Comparison of ENCODE assay signal across 23 mouse cellular contexts in the genomic region with DNA sequence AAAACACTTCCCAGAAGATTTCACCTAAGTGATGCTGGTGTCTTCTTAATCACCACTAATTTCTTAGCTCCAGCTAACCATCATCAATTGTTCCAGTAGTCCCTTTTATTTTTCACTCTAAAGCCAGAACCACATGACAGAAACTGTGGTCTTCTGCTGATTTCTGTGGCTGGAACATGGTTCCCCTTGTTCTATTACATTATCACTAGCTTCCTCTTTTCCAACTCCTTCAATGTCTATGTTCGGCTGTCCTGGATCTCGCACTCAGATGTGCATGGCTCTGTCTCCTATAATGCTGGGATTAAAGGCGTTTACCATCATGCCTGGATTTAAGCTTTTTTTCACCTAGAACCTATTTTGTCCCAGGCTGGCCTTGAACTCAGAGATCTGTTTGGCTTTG. TPM values are rescaled to one million over a fixed set of nuclear protein-coding genes. Genes with fewer than 3 reads are reported as not detected.
DNase-seq lines count a peak whose midpoint lies in the region; ATAC-seq and TF ChIP-seq lines count a peak whose summit lies in the region.
"Had no signal": no experiment of that assay in that cellular context is flagged by ENCODE, and none has a peak within 500 bp of the region (broad histone marks: within the 10 kb centered on the region; RNA-seq: fewer than 3 reads in every experiment).

No protein-coding gene starts in this region.

- no peak for TF ChIP-seq CTCF in MEL (IDR thresholded peaks at IDR 0.05 in 2 of 3, conservative IDR thresholded peaks at IDR 0.05 in 1 of 3; ENCODE audit: control insufficient read depth in 1 of 3, insufficient read depth in 1 of 3, low read depth in 2 of 3, low read length in 3 of 3, poor library complexity in 1 of 3, severe bottlenecking in 1 of 3)

- TF ChIP-seq EP300 in MEL (IDR thresholded peaks at IDR 0.05; ENCODE audit: low read depth in 1 of 2, low read length in 2 of 2): no peak

- H3K79me2 ChIP-seq in MEL (ENCODE audit: control insufficient read depth, insufficient read depth, low read length, poor library complexity): no peaks in the 10 kb centered on the region

- H3K9me3 ChIP-seq in MEL (replicated peaks; ENCODE audit: insufficient read depth, low read length): no peaks in the 10 kb centered on the region
- H3K9me3 ChIP-seq: embryonic facial prominence, embryonic 10.5 days; embryonic facial prominence, embryonic 12.5 days; forebrain, embryonic 13.5 days; forebrain, embryonic 15.5 days; G1E had no signal

- no peak overlapping the region for H3K4me3 ChIP-seq in MEL (ENCODE audit: control insufficient read depth in 1 of 2, insufficient read depth in 1 of 2, low read depth in 2 of 2, low read length in 2 of 2)
- H3K4me3 ChIP-seq: embryonic facial prominence, embryonic 10.5 days; embryonic facial prominence, embryonic 12.5 days; forebrain, embryonic 13.5 days; forebrain, embryonic 15.5 days had no signal

- no peak overlapping the region for H3K9ac ChIP-seq in MEL (ENCODE audit: control insufficient read depth, low read depth, low read length, poor library complexity, severe bottlenecking)
- H3K9ac ChIP-seq: embryonic facial prominence, embryonic 12.5 days; forebrain, embryonic 13.5 days; forebrain, embryonic 15.5 days; forebrain, postnatal 0 days had no signal

- DNase-seq in MEL (ENCODE audit: low read depth, low spot score): peak; percentile 29
- no peak for DNase-seq in cerebellum, adult 9-11 months
- DNase-seq in left cerebral cortex, postnatal 10 days (ENCODE audit: extremely low spot score in 1 of 2, low spot score in 2 of 2): no peak
- DNase-seq in gastrocnemius, postnatal 14 days: no peak
- DNase-seq: adrenal gland, adult 2 months; adrenal gland, postnatal 10 days; adrenal gland, postnatal 25 days; B cell, adult 2 months; cerebellum, adult 11-12 months; cerebellum, adult 2 months; cerebellum, adult 9-10 months; cerebellum, postnatal 14 days; cerebellum, postnatal 36 days; forebrain, postnatal 0 days had no signal

- intact Hi-C loops in left cerebral cortex, postnatal 10 days (cut with DNase I): no loop called here
- intact Hi-C loops in gastrocnemius, postnatal 14 days (cut with DNase I; ENCODE audit: low total_unique reads): no loop called here

- peak; percentile 94 for ATAC-seq in common myeloid progenitor, adult 5-6 weeks (replicated peaks; ENCODE audit: low read depth, poor library complexity, severe bottlenecking)
- ATAC-seq in megakaryocyte, adult 5-6 weeks (ENCODE audit: poor library complexity, severe bottlenecking): peak; percentile 89
- ATAC-seq: CD4-positive, CD25-positive, alpha-beta regulatory T cell, adult 4 months; forebrain, embryonic 13.5 days; forebrain, embryonic 15.5 days; forebrain, postnatal 0 days had no signal

- no peaks in the 10 kb centered on the region for H3K4me1 ChIP-seq in MEL (ENCODE audit: control insufficient read depth in 1 of 2, insufficient read depth in 2 of 2, low read length in 2 of 2)
- H3K4me1 ChIP-seq: embryonic facial prominence, embryonic 10.5 days; embryonic facial prominence, embryonic 12.5 days; forebrain, embryonic 13.5 days; forebrain, embryonic 15.5 days had no signal

- no peak overlapping the region for H3K27ac ChIP-seq in MEL (ENCODE audit: control insufficient read depth, low read depth, low read length)
- H3K27ac ChIP-seq: embryonic facial prominence, embryonic 10.5 days; embryonic facial prominence, embryonic 12.5 days; forebrain, embryonic 13.5 days; forebrain, embryonic 15.5 days had no signal

- no peaks in the 10 kb centered on the region for H3K36me3 ChIP-seq in MEL (ENCODE audit: control insufficient read depth in 1 of 2, insufficient read depth in 2 of 2, low read length in 2 of 2)
- H3K36me3 ChIP-seq: G1E had no signal

- no peaks in the 10 kb centered on the region for H3K27me3 ChIP-seq in MEL (ENCODE audit: control insufficient read depth in 1 of 2, insufficient read depth in 2 of 2, low read length in 2 of 2)
- H3K27me3 ChIP-seq: CH12.LX; embryonic facial prominence, embryonic 12.5 days; forebrain, embryonic 13.5 days; forebrain, embryonic 15.5 days had no signal

- no peak for TF ChIP-seq POLR2A in MEL (IDR thresholded peaks at IDR 0.05; ENCODE audit: control insufficient read depth in 1 of 2, insufficient read depth in 1 of 2, low read depth in 1 of 2, low read length in 2 of 2, poor library complexity in 1 of 2)

- no peak for TF ChIP-seq RAD21 in MEL (IDR thresholded peaks at IDR 0.05; ENCODE audit: low read depth, low read length)

TF ChIP-seq in MEL, 35 proteins besides CTCF, POLR2A, EP300 and RAD21:
- no peak for TF ChIP-seq ZMIZ1 (IDR thresholded peaks at IDR 0.05; ENCODE audit: low read depth, low read length)
- no peak for TF ChIP-seq GABPA (IDR thresholded peaks at IDR 0.05; ENCODE audit: low read depth, low read length)
- TF ChIP-seq BHLHE40 (IDR thresholded peaks at IDR 0.05; ENCODE audit: borderline replicate concordance, low read depth, low read length): no peak
- TF ChIP-seq JUND (IDR thresholded peaks at IDR 0.05; ENCODE audit: low read depth, low read length): no peak
- no peak for TF ChIP-seq USF2 (IDR thresholded peaks at IDR 0.05; ENCODE audit: borderline replicate concordance in 1 of 2, insufficient read depth in 1 of 2, low read depth in 1 of 2, low read length in 2 of 2)
- no peak for TF ChIP-seq TCF12 (IDR thresholded peaks at IDR 0.05; ENCODE audit: low read depth, low read length)
- TF ChIP-seq MYB (IDR thresholded peaks at IDR 0.05; ENCODE audit: low read depth, low read length): no peak
- no peak for TF ChIP-seq POLR2AphosphoS5 (IDR thresholded peaks at IDR 0.05; ENCODE audit: borderline replicate concordance, low read depth, low read length)
- TF ChIP-seq RCOR1 (IDR thresholded peaks at IDR 0.05; ENCODE audit: low read depth, low read length): no peak
- TF ChIP-seq ZNF384 (IDR thresholded peaks at IDR 0.05; ENCODE audit: low read depth, low read length): no peak
- no peak for TF ChIP-seq E2F4 (IDR thresholded peaks at IDR 0.05; ENCODE audit: borderline replicate concordance, low read depth, low read length)
- TF ChIP-seq SMC3 (IDR thresholded peaks at IDR 0.05; ENCODE audit: low read depth, low read length): no peak
- no peak for TF ChIP-seq TBP (IDR thresholded peaks at IDR 0.05; ENCODE audit: low read depth, low read length)
- TF ChIP-seq UBTF (IDR thresholded peaks at IDR 0.05; ENCODE audit: borderline replicate concordance, insufficient read depth, low read depth, low read length): no peak
- TF ChIP-seq ZKSCAN1 (IDR thresholded peaks at IDR 0.05; ENCODE audit: low read depth, low read length): no peak
- no peak for TF ChIP-seq USF1 (IDR thresholded peaks at IDR 0.05; ENCODE audit: low read depth, low read length)
TF ChIP-seq in MEL: peak in this region for 0.

RNA-seq across cellular contexts. Expression of gene Uggt2, which starts 46.9 kb away (rescaled TPM):
- 0.10 and 0.23 TPM in 2 replicates for total RNA-seq in MEL (2012; rRNA removed)
- polyA plus RNA-seq in MEL (2012; ENCODE audit: insufficient read depth in 1 of 2, insufficient read length in 2 of 2, low read depth in 1 of 2, low replicate concordance in 2 of 2, missing spikeins in 1 of 2): under 1 TPM in 1 of 2 experiments, not detected in 1; 0.31 TPM
- 4.1 and 6.5 TPM in 2 replicates for total RNA-seq in common myeloid progenitor, adult 5-6 weeks (2017)
- total RNA-seq in megakaryocyte, adult 5-6 weeks (2015): 0.58 and 1.6 TPM in 2 replicates
- total RNA-seq in megakaryocyte, adult 5-6 weeks (2017): 1.2 and 2.2 TPM in 2 replicates
- 10 to 100 TPM; 30.7 to 42.1 TPM for total RNA-seq in left cerebral cortex, postnatal 10 days (2021)
- total RNA-seq in gastrocnemius, postnatal 14 days (2021): 1 to 10 TPM; 7.6 to 7.9 TPM
- polyA plus RNA-seq: G1E had no signal
